Mouse (Mus musculus): ENCODE measurements around the gene Rpa1. TPM values are rescaled to one million over a fixed set of nuclear protein-coding genes. Genes with fewer than 3 reads are reported as not detected.
A peak's percentile ranks its signal among the peaks of the same experiment; 100 is the strongest.
"Not testable (repeated sequence)": the region's sequence is repeated elsewhere in the genome, so short reads cannot be mapped to it uniquely, and the experiment has no call there.

Gene Rpa1
- not detected in 2 replicates for polyA plus RNA-seq (2012; ENCODE audit: insufficient read depth, insufficient read length, low replicate concordance, missing spikeins)

DNA sequence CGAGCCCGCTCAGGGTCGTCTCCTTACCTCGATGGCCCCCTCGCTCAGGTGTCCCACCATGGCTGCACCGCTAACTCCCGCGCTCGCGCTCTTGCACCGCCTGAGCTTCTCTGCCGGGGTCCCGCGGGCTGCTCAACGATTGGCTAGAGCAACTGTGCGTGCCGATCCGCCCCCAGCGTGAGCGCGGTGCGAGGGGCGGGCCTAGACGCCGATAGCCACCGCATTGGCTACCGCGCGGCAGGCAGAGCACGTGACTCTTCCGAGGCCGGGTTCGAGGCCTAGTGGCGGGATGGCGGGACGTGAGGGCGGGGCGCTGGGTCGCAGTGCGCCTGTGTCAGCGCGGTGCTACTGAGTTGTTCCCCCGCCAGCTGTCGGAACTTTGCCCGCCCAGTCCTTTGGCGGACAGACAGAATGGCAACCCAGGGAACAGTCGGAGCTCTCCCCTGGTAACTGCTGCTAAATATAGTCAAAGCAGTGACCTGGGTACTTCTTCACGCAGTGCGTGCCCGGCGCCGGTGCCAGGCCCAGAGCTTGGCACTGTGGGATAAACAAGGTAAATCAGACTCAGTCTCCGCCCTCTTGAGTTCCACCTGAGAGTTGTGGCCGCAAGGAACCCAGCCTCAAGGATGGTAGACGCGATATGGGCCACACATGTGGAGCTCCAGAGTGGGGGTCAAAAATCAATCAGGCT lies at the start of gene Rpa1, which contains the start of gene Smyd4:
Rpa1 (minus strand) TSS at position 126 of the 691 bp plus-strand sequence.
Smyd4 (plus strand) TSS at position 235 of the 691 bp plus-strand sequence.
- H3K4me1 ChIP-seq (ENCODE audit: control insufficient read depth, insufficient read depth, low read length): peaks cover 5% of the 10 kb centered on the region
- WGBS: under 1% methylated on average over 56 of the region's 56 CpGs
- H3K27ac ChIP-seq (ENCODE audit: insufficient read depth, low read depth, low read length): 0 out of 2 replicates have a peak within 1 kb of the TSS, but pooled peaks have one; percentile 8
- no peak for TF ChIP-seq CTCF (IDR thresholded peaks at IDR 0.05; ENCODE audit: insufficient read depth, low read depth, low read length)
- TF ChIP-seq POLR2A (IDR thresholded peaks at IDR 0.05; ENCODE audit: insufficient read depth, low read depth, low read length): peak; percentile 41
- H3K4me3 ChIP-seq (ENCODE audit: insufficient read depth, low read depth, low read length): peak within 1 kb of the TSS; percentile 71

DNA sequence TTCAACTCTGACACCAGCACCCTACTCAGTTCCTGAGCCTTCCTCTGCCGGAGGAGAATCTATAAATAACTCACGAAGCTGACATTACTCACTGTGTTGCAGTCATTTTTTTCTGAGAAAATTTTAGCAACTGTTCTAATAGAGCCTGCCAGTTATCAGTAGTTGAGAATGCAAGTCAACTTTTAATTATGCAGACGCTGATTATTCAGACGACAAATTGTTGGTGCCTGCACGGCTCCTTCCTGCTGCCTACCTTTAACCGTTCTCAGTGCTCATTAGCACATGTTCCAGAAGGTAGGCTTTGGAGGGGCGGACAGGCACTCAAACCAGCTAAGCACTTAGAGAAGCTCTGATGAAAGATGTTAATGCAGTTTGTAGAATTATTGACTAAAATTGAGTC lies 49.3 kb upstream of the Rpa1 start:
- TF ChIP-seq CTCF (IDR thresholded peaks at IDR 0.05; ENCODE audit: insufficient read depth, low read depth, low read length) (no peak), POLR2A (IDR thresholded peaks at IDR 0.05; ENCODE audit: insufficient read depth, low read depth, low read length) (no peak)
- H3K4me1 ChIP-seq (ENCODE audit: control insufficient read depth, insufficient read depth, low read length): peaks cover 10% of the 10 kb centered on the region
- WGBS: 53% methylated on average over 7 of the region's 7 CpGs
- H3K4me3 ChIP-seq (ENCODE audit: insufficient read depth, low read depth, low read length): no peak overlapping the region
- H3K27ac ChIP-seq (ENCODE audit: insufficient read depth, low read depth, low read length): no peak overlapping the region

DNA sequence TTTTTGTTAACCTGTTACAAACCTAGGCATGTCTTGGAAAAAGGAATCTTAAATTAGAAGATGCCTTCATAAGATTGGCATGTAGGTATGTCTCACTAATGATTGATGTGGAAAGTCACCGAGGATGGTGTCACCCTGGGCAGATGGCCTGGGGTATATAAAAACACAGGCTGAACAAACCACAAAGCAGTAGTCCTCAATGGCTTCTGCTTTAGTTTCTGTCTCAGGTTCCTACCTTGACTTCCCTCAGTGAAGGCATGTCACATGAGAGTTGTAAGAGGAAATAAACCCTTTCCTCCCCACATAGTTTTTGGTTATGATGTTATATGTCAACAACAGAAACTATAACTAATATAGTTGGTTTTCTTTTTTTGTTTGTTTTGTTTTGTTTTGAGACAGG lies 47.5 kb upstream of the Rpa1 start:
- H3K27ac ChIP-seq (ENCODE audit: insufficient read depth, low read depth, low read length): no peak overlapping the region
- no peak overlapping the region for H3K4me3 ChIP-seq (ENCODE audit: insufficient read depth, low read depth, low read length)
- peaks cover 8% of the 10 kb centered on the region for H3K4me1 ChIP-seq (ENCODE audit: control insufficient read depth, insufficient read depth, low read length)
- TF ChIP-seq CTCF (IDR thresholded peaks at IDR 0.05; ENCODE audit: insufficient read depth, low read depth, low read length) (no peak), POLR2A (IDR thresholded peaks at IDR 0.05; ENCODE audit: insufficient read depth, low read depth, low read length) (no peak)
- 97% methylated on average over 1 of the region's 1 CpGs for WGBS

DNA sequence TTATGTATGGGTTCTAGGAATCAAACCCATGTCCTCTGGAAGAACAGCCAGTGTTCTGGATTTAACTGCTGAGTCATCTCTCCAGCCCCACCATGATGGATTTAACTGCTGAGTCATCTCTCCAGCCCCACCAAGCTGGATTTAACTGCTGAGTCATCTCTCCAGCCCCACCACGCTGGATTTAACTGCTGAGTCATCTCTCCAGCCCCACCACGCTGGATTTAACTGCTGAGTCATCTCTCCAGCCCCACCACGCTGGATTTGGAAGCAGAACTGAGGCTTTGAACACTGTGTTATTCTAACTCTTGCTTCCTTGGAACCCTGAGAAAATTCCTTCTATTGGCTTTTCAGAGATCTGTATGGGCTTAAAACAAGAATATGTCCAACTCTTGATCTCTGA lies 35.4 kb upstream of the Rpa1 start:
- WGBS: 39% methylated on average over 3 of the region's 3 CpGs
- not testable (repeated sequence) for H3K4me3 ChIP-seq (ENCODE audit: insufficient read depth, low read depth, low read length); H3K27ac ChIP-seq (ENCODE audit: insufficient read depth, low read depth, low read length); H3K4me1 ChIP-seq (ENCODE audit: control insufficient read depth, insufficient read depth, low read length)

DNA sequence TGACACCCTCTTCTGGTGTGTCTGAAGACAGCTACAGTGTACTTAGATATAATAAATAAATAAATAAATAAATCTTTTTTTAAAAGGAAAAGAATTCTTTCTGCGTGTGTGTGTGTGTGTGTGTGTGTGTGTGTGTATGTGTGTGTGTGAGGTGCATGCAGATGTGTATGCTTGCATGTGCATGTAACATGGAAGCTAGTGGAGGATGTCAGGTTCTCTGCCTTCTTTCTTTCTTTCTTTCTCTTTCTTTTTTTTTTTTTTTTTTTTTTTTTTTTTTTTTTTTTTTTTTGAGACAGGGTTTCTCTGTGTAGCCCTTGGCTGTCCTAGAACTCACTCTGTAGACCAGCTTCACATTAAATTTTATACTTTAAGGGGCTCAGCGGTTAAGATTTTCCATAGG lies 30.7 kb upstream of the Rpa1 start:
- WGBS: 96% methylated on average over 2 of the region's 2 CpGs
- not testable (repeated sequence) for H3K4me3 ChIP-seq (ENCODE audit: insufficient read depth, low read depth, low read length); H3K4me1 ChIP-seq (ENCODE audit: control insufficient read depth, insufficient read depth, low read length); H3K27ac ChIP-seq (ENCODE audit: insufficient read depth, low read depth, low read length)

DNA sequence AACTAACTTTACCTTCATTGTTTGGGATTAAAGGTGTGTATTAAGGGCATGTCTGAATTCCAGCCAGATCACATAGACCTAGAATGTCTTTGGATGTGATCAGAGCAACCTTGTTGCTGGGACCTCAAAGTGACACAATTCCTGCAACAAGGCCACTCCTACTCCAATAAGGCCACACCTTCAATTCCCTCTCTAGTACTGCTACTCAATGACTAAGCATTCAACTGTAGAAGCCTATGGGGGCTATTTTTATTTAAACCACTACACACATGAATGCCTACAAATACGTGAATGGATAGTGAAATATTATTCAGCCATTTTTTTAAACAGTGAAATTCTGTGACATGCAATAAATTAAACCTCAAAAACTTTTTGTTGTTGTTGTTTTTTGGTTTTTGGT lies 29.0 kb upstream of the Rpa1 start:
- TF ChIP-seq POLR2A (IDR thresholded peaks at IDR 0.05; ENCODE audit: insufficient read depth, low read depth, low read length): no peak
- no peak for TF ChIP-seq CTCF (IDR thresholded peaks at IDR 0.05; ENCODE audit: insufficient read depth, low read depth, low read length)
- WGBS: 94% methylated on average over 1 of the region's 1 CpGs
- Histone ChIP-seq H3K4me1 (ENCODE audit: control insufficient read depth, insufficient read depth, low read length) (no peaks in the 10 kb centered on the region), H3K27ac (ENCODE audit: insufficient read depth, low read depth, low read length) (no peak overlapping the region), H3K4me3 (ENCODE audit: insufficient read depth, low read depth, low read length) (no peak overlapping the region)

DNA sequence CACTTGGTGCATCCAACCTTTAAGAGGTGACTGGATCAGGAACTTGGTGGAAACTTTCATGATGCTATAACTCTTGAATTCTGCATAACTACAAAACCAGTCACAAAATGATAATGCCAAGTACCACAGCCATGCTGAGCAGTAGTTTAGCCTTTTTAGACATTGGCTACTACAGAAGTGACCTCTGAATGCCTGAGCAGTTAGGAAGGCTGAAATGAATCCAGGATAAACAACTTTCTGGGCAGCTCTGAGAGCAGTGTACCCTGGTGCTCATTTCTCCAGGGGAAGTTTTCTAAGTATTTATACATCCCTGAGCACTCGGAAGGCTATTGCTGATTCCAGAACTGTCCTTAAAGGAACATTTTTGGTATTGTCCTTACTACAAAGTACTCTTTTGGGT lies 7.4 kb upstream of the Rpa1 start:
- TF ChIP-seq CTCF (IDR thresholded peaks at IDR 0.05; ENCODE audit: insufficient read depth, low read depth, low read length): no peak
- TF ChIP-seq POLR2A (IDR thresholded peaks at IDR 0.05; ENCODE audit: insufficient read depth, low read depth, low read length): no peak
- no peak overlapping the region for H3K27ac ChIP-seq (ENCODE audit: insufficient read depth, low read depth, low read length)
- WGBS: 90% methylated on average over 1 of the region's 1 CpGs
- no peak overlapping the region for H3K4me3 ChIP-seq (ENCODE audit: insufficient read depth, low read depth, low read length)
- no peaks in the 10 kb centered on the region for H3K4me1 ChIP-seq (ENCODE audit: control insufficient read depth, insufficient read depth, low read length)

DNA sequence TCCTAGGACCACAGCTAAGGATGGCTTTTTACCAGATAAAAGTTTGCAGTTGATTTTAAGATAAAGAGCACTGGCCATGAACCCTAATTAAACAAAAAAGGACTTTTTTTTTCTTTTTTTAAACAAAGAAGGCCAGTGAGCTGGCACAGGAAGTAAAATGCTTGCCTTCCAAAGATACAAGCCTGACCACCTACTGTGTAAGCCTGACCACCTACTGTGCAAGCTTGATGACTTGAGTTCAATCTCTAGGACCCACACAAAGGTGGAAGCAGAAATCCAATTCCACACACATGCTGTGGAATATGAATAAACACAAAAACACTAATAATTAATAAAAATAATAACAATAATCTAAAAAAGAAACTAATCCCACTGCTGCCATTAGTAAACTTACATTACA lies 3.1 kb upstream of the Rpa1 start:
- TF ChIP-seq POLR2A (IDR thresholded peaks at IDR 0.05; ENCODE audit: insufficient read depth, low read depth, low read length) (no peak), CTCF (IDR thresholded peaks at IDR 0.05; ENCODE audit: insufficient read depth, low read depth, low read length) (no peak)
- H3K4me1 ChIP-seq (ENCODE audit: control insufficient read depth, insufficient read depth, low read length): peaks cover 5% of the 10 kb centered on the region
- no peak overlapping the region for H3K4me3 ChIP-seq (ENCODE audit: insufficient read depth, low read depth, low read length)
- H3K27ac ChIP-seq (ENCODE audit: insufficient read depth, low read depth, low read length): no peak overlapping the region

DNA sequence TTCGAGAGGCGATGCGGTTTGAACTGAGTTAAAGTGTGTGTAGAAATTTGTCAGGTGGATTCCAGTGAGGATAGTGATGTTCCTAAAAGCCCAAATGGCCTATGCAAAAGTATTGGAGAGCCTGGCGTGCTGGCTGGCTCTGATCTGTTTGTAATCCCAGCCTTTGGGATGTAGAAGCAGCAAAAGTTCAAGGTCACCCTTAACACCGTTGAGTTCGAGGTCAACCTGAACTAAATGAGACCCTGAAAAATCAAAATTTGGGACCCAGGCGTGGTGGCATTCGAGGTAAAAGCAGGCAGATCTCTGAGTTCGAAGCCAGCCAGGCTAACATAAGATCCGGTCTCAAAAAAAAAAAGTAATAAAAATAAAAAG lies 752 bp upstream of the Rpa1 start:
- Histone ChIP-seq H3K4me3 (ENCODE audit: insufficient read depth, low read depth, low read length) (peak overlapping the region; percentile 71), H3K27ac (ENCODE audit: insufficient read depth, low read depth, low read length) (0 out of 2 replicates have a peak overlapping the region, but pooled peaks have one; percentile 8), H3K4me1 (ENCODE audit: control insufficient read depth, insufficient read depth, low read length) (peaks cover 5% of the 10 kb centered on the region)
- TF ChIP-seq CTCF (IDR thresholded peaks at IDR 0.05; ENCODE audit: insufficient read depth, low read depth, low read length): no peak
- TF ChIP-seq POLR2A (IDR thresholded peaks at IDR 0.05; ENCODE audit: insufficient read depth, low read depth, low read length): no peak
- 52% methylated on average over 10 of the region's 10 CpGs for WGBS

DNA sequence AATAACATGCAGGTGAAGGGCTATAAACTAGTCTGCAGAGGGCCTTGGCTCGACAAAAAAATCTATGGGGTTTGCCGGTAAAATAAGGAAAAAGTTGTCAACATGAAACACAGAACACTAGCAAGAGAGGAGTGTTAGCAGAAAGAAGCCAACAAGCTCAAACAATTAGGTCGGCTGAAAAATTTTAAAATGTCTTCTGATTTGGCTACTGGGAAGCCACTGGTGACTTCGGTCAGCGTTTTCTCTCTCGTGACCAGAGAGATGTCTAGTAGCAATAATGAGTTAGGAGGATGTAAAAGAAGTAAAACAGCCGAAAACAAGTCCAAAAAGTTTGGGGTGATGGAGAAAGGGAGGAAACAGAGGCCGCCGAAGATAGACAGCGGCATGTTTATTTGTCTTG lies 528 bp downstream of the Rpa1 start:
- peak overlapping the region; percentile 71 for H3K4me3 ChIP-seq (ENCODE audit: insufficient read depth, low read depth, low read length)
- under 1% methylated on average over 10 of the region's 10 CpGs for WGBS
- no peak overlapping the region for H3K27ac ChIP-seq (ENCODE audit: insufficient read depth, low read depth, low read length)
- TF ChIP-seq POLR2A (IDR thresholded peaks at IDR 0.05; ENCODE audit: insufficient read depth, low read depth, low read length) (no peak), CTCF (IDR thresholded peaks at IDR 0.05; ENCODE audit: insufficient read depth, low read depth, low read length) (no peak)
- peaks cover 5% of the 10 kb centered on the region for H3K4me1 ChIP-seq (ENCODE audit: control insufficient read depth, insufficient read depth, low read length)

All from olfactory bulb, adult 2 months (tissue).